Mouse (Mus musculus) lung, embryonic 14.5 days (tissue): ENCODE data around the gene Commd7. TPM values are rescaled to one million over a fixed set of nuclear protein-coding genes. Genes with fewer than 3 reads are reported as not detected.
A peak's percentile ranks its signal among the peaks of the same experiment; 100 is the strongest.

Experiments
- ATAC-seq: fragments of 200-750 bp; cut with Nextera tagmentation; 2 replicates; pipeline ENCODE4 v1.8.0; 2017; ENCODE audit warnings: mild to moderate bottlenecking, moderate TSS enrichment, moderate library complexity; ENCODE audit not compliant: insufficient read depth
- DNase-seq: peaks from one replicate; pipeline ENCODE4 v3.0.0-alpha.2; 2015
- H3K27ac ChIP-seq: fragments of 300-500 bp; sonication (generic); 2 replicates; pipeline ENCODE4 v1.5.1; 2014; ENCODE audit warnings: low read depth, mild to moderate bottlenecking, moderate library complexity
- H3K27me3 ChIP-seq: fragments of 300-500 bp; sonication (generic); 2 replicates; pipeline ENCODE4 v1.6.1; 2014; ENCODE audit warnings: low read length, control low read depth; ENCODE audit not compliant: insufficient read depth
- H3K36me3 ChIP-seq: fragments of 300-500 bp; sonication (generic); 2 replicates; pipeline ENCODE4 v1.6.1; 2014; ENCODE audit warnings: control low read depth; ENCODE audit not compliant: insufficient read depth
- H3K4me1 ChIP-seq: fragments of 300-500 bp; sonication (generic); 2 replicates; pipeline ENCODE4 v1.6.1; 2014; ENCODE audit warnings: antibody characterized with exemption, control low read depth; ENCODE audit not compliant: insufficient read depth
- H3K4me2 ChIP-seq: fragments of 300-500 bp; sonication (generic); 2 replicates; pipeline ENCODE4 v1.6.1; 2014; ENCODE audit warnings: mild to moderate bottlenecking
- H3K4me3 ChIP-seq: fragments of 300-500 bp; sonication (generic); 2 replicates; pipeline ENCODE4 v1.5.1; 2014; ENCODE audit warnings: low read depth, low read length
- H3K9ac ChIP-seq: fragments of 300-500 bp; sonication (generic); 2 replicates; pipeline ENCODE4 v1.6.1; 2014
- H3K9me3 ChIP-seq: fragments of 300-500 bp; sonication (generic); 2 replicates; pipeline ENCODE4 v1.6.1; 2016; ENCODE audit warnings: low read depth, low read length, control low read depth
- CTCF ChIP-seq: IDR thresholded peaks from 2 replicates; pipeline ENCODE4 v1.5.1; 2016; ENCODE audit warnings: antibody characterized with exemption, low read depth
- WGBS: fragments of 180-500 bp; shearing (Covaris S2); extraction: QIAGEN DNeasy Blood & Tissue Kit; methylation state at CpG from one replicate; pipeline ENCODE4 v1.1.7; 2014; 5-methylcytosine and 5-hydroxymethylcytosine counted together
- polyA plus RNA-seq: library from polyadenylated mRNA; unstranded; fragments of >200 nt; fragmentation: Nextera tagmentation; extraction: Ambion mirVana; gene quantifications from 2 replicates; pipeline ENCODE4 v1.2.1, GENCODE M21; 2014

Gene Commd7
- polyA plus RNA-seq, 1 experiment from 2014 or later, result 70.9 TPM

DNA sequence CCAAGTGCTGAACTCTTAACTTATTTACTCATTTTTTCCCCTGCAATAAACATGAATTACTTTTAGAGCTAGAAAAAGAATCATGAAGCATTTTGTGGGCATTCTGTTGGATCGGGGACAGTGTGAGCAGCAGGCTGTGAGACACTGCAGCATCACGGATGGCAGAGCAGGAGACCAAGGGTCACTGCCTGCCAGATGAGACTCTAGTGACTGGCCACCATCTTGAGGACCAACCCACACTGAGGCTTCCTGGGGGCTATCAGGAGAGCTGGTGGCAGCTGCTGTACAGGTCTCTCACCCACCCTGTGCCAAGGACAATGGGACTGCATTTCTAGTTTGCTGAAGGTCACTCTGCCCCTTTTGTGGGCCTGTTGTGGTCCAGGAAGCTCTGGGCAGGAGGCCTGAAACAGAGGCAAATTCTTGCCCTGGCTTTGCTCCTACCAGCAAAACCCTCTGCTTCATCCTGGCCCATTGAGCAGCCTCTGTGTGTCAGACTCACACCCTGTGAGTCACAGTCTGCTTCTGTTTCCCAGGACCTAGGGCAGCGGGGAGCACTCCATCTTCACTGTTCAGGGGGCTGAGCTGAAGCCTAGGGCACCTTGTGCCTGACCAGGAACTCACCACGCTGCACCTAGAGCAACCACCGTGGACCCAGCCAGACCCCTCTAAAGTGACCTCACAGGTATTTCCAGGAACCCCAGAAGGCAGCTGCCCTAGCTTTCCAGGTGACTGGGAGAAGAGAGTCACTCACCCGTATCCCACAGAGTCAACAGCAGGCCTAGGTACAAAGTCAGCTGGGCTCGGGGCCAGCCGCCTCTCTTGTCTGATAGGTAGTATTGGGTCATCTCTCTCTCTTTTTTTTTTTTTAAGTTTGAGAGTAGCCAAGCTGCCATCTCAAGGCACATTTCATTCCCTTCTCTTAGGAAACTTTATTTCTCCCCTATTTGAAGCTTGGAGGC is 40.2 kb downstream of the Commd7 start:
- Histone ChIP-seq H3K4me1 (no peaks in the 10 kb centered on the region), H3K27ac (no peak overlapping the region)
- WGBS, result 61% methylated on average over 8 of the region's 8 CpGs

GRCm38 (mm10) chr2:153586515-153587174 is 45.9 kb downstream of the Commd7 start:
- WGBS, result 7% methylated on average over 15 of the region's 15 CpGs
- Histone ChIP-seq H3K9ac (no peak overlapping the region), H3K4me3 (no peak overlapping the region), H3K9me3 (no peaks in the 10 kb centered on the region), H3K27ac (no peak overlapping the region), H3K36me3 (no peaks in the 10 kb centered on the region), H3K4me2 (peak overlapping the region; percentile 48), H3K4me1 (no peaks in the 10 kb centered on the region), H3K27me3 (no peaks in the 10 kb centered on the region)
- DNase-seq (peak; percentile 93), ATAC-seq (peak; percentile 85)
- peak; percentile 97 for TF ChIP-seq CTCF

More for the DNA sequence above, 40.2 kb downstream of the Commd7 start:
- Histone ChIP-seq H3K9ac (no peak overlapping the region), H3K9me3 (no peaks in the 10 kb centered on the region), H3K4me2 (no peak overlapping the region), H3K36me3 (no peaks in the 10 kb centered on the region), H3K4me3 (no peak overlapping the region), H3K27me3 (no peaks in the 10 kb centered on the region)
- ATAC-seq, result no peak
- no peak for TF ChIP-seq CTCF
- DNase-seq, result no peak

- H3K27ac ChIP-seq, result no peak overlapping the region
- no peak overlapping the region for H3K9ac ChIP-seq
- no peak overlapping the region for H3K4me3 ChIP-seq
- ATAC-seq (no peak), DNase-seq (no peak)
- no peaks in the 10 kb centered on the region for H3K4me1 ChIP-seq
- no peak for TF ChIP-seq CTCF
- H3K27me3 ChIP-seq, result no peaks in the 10 kb centered on the region
- peak overlapping the region; percentile 48 for H3K4me2 ChIP-seq
- H3K9me3 ChIP-seq, result no peaks in the 10 kb centered on the region
- WGBS, result 75% methylated on average over 6 of the region's 6 CpGs
- H3K36me3 ChIP-seq, result no peaks in the 10 kb centered on the region
Observed at GRCm38 (mm10) chr2:153585981-153586380, 46.6 kb downstream of the Commd7 start.

DNA sequence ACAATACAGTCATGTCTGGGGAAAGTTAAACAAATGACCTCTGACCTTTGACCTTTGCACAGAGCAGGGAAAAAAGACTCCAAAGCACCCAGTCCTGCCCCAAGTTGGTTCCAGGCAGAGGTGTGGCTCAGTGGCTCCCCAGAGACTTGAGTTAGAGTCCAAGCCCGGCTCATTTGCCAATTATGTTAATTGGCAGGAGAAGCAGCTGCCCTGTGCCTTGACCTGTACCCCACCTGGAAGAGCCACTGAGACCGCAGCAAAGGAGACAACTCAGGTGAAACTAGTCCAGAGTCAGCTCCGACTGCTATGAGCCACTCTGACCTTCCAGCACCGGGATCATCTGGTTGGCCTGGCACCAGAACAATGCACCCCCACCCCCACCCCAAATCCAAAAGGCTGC is 48.2 kb downstream of the Commd7 start:
- H3K27me3 ChIP-seq, result no peaks in the 10 kb centered on the region
- H3K9me3 ChIP-seq, result no peaks in the 10 kb centered on the region
- no peak overlapping the region for H3K27ac ChIP-seq
- ATAC-seq (no peak), DNase-seq (no peak)
- H3K36me3 ChIP-seq, result no peaks in the 10 kb centered on the region
- no peak overlapping the region for H3K9ac ChIP-seq
- no peak overlapping the region for H3K4me2 ChIP-seq
- no peaks in the 10 kb centered on the region for H3K4me1 ChIP-seq
- no peak for TF ChIP-seq CTCF
- 75% methylated on average over 4 of the region's 4 CpGs for WGBS
- no peak overlapping the region for H3K4me3 ChIP-seq

DNA sequence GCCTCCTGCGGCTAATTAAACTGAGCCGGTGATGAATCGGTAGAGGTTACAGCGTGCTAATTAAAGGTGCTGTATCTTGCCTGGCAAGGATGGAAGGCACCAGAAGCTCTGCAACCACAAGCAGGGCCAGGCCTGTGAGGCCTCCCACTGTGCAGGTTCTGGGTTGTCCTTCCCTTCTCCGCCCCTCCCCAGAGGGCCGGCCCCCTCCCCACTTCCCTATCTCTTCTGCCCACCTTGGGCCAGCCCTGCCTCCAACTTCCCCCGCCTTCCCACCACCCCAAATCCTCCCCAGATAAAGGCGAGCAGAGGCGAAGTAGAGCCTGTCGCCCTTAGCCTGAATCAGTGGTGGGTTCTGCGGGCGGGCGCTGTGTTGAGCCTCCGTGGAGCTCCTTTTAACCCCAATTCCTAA is 48.9 kb downstream of the Commd7 start:
- Histone ChIP-seq H3K4me1 (no peaks in the 10 kb centered on the region), H3K9me3 (no peaks in the 10 kb centered on the region), H3K27ac (no peak overlapping the region), H3K4me3 (no peak overlapping the region), H3K27me3 (no peaks in the 10 kb centered on the region), H3K36me3 (no peaks in the 10 kb centered on the region), H3K4me2 (no peak overlapping the region), H3K9ac (no peak overlapping the region)
- DNase-seq (no peak), ATAC-seq (no peak)
- 58% methylated on average over 14 of the region's 14 CpGs for WGBS
- no peak for TF ChIP-seq CTCF

DNA sequence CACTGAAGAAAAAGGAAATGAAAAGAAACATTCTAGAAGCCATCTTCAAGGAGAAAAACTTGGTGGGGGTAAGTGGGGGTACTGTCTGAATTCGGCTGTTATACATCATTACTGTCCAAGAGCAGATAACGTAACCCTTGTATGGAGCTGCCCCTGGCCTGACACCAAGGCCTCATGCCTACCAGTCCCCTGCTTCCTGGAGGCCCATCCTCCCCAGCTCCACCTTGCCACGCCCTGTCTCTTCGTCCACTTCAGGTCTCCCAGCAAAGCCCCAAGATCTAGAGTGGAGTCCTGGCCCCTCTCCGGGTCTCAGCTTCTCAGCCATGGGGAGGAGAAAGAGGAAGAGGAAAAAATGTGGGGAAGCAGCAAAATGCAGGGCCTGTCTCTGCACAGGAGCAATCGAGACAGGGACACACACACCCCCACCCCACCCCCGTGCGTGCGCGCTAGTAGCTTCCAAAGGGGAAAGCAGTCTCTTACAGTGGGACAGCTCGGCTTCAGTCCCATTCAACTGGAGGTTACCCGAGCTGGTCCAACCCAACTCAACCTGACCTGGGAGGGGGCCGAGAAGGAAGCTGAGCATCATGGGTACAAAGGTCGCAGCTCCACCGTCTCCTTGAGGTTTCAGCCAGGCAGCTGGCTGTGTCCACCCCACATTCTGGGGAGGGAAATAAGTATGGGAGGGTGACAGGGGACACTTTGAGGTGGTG is 49.5 kb downstream of the Commd7 start:
- Histone ChIP-seq H3K27me3 (no peaks in the 10 kb centered on the region), H3K4me2 (no peak overlapping the region), H3K4me1 (no peaks in the 10 kb centered on the region), H3K27ac (no peak overlapping the region), H3K4me3 (no peak overlapping the region), H3K36me3 (no peaks in the 10 kb centered on the region), H3K9ac (no peak overlapping the region), H3K9me3 (no peaks in the 10 kb centered on the region)
- DNase-seq (no peak), ATAC-seq (no peak)
- no peak for TF ChIP-seq CTCF
- 55% methylated on average over 15 of the region's 15 CpGs for WGBS

DNA sequence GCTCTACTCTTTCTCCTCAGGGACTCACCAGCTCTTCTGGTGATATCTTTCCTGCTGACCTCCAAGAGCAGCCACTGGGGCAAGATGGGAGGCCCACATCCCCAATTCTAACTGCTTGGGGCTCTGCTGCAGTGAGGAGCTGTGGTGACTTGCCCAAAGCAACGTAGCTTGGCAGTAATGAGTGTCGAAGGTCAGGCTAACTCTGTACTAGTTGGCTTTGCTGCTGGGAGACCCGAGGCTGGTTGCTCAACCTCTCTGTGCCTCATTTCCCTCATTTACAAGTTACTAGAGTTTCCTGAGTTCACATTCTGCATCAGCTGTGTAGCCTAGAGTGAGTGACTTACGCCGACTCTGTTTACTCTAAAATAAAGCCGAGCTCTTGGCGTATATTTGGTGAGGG is 51.2 kb downstream of the Commd7 start:
- ATAC-seq, result no peak
- Histone ChIP-seq H3K4me3 (no peak overlapping the region), H3K4me2 (no peak overlapping the region), H3K27me3 (no peaks in the 10 kb centered on the region), H3K36me3 (no peaks in the 10 kb centered on the region), H3K9me3 (no peaks in the 10 kb centered on the region), H3K9ac (no peak overlapping the region), H3K4me1 (no peaks in the 10 kb centered on the region), H3K27ac (no peak overlapping the region)
- TF ChIP-seq CTCF, result no peak
- WGBS, result 73% methylated on average over 7 of the region's 7 CpGs
- DNase-seq, result no peak
